9 mouse cellular contexts compared by ENCODE assay signal in genomic region chr17:75464983-75465634, GRCm38 (mm10). TPM values are rescaled to one million over a fixed set of nuclear protein-coding genes. Genes with fewer than 3 reads are reported as not detected.
DNase-seq lines count a peak whose midpoint lies in the region; ATAC-seq and TF ChIP-seq lines count a peak whose summit lies in the region.
"Had no signal": no experiment of that assay in that cellular context is flagged by ENCODE, and none has a peak within 500 bp of the region (broad histone marks: within the 10 kb centered on the region; RNA-seq: fewer than 3 reads in every experiment).

No protein-coding gene starts in this region.

- H3K27ac ChIP-seq in thymus, adult 2 months (ENCODE audit: control insufficient read depth, insufficient read depth, low read length), result no peak overlapping the region
- no peak overlapping the region for H3K27ac ChIP-seq in forebrain, embryonic 10.5 days
- peak overlapping the region; percentile 82 for H3K27ac ChIP-seq in heart, embryonic 13.5 days (replicated peaks)
- H3K27ac ChIP-seq in liver, embryonic 11.5 days (ENCODE audit: low read depth, low read length), result no peak overlapping the region
- peak overlapping the region; percentile 55 for H3K27ac ChIP-seq in stomach, embryonic 15.5 days

- no peaks in the 10 kb centered on the region for H3K9me3 ChIP-seq in forebrain, embryonic 10.5 days
- H3K9me3 ChIP-seq in heart, embryonic 13.5 days, result no peaks in the 10 kb centered on the region
- no peaks in the 10 kb centered on the region for H3K9me3 ChIP-seq in liver, embryonic 11.5 days (ENCODE audit: control insufficient read depth, low read length)
- no peaks in the 10 kb centered on the region for H3K9me3 ChIP-seq in stomach, embryonic 15.5 days

- H3K4me1 ChIP-seq in thymus, adult 2 months (replicated peaks; ENCODE audit: control insufficient read depth, insufficient read depth, low read length), result no peaks in the 10 kb centered on the region
- peaks cover 12% of the 10 kb centered on the region for H3K4me1 ChIP-seq in forebrain, embryonic 10.5 days
- H3K4me1 ChIP-seq in heart, embryonic 13.5 days, result peaks cover 27% of the 10 kb centered on the region
- H3K4me1 ChIP-seq in liver, embryonic 11.5 days (replicated peaks; ENCODE audit: control insufficient read depth, insufficient read depth, low read length), result peaks cover 13% of the 10 kb centered on the region
- 0 out of 2 replicates have a peak, but pooled peaks cover 13% of the 10 kb centered on the region for H3K4me1 ChIP-seq in stomach, embryonic 15.5 days

- H3K9ac ChIP-seq in heart, embryonic 13.5 days, result peak overlapping the region; percentile 65
- no peak overlapping the region for H3K9ac ChIP-seq in liver, embryonic 11.5 days (ENCODE audit: low read depth, low read length)
- no peak overlapping the region for H3K9ac ChIP-seq in stomach, embryonic 15.5 days

- no peak for TF ChIP-seq POLR2A in thymus, adult 2 months (IDR thresholded peaks at IDR 0.05; ENCODE audit: control insufficient read depth, extremely low read depth, insufficient read depth, low read length, poor library complexity)

- no peak for TF ChIP-seq CTCF in thymus, adult 2 months (IDR thresholded peaks at IDR 0.05; ENCODE audit: borderline replicate concordance, control insufficient read depth, extremely low read depth, insufficient read depth, low read length, poor library complexity)

- no peaks in the 10 kb centered on the region for H3K36me3 ChIP-seq in thymus, adult 2 months (ENCODE audit: control insufficient read depth, insufficient read depth, low read length)
- no peaks in the 10 kb centered on the region for H3K36me3 ChIP-seq in forebrain, embryonic 10.5 days (replicated peaks)
- no peaks in the 10 kb centered on the region for H3K36me3 ChIP-seq in heart, embryonic 13.5 days
- H3K36me3 ChIP-seq in liver, embryonic 11.5 days (ENCODE audit: control insufficient read depth, insufficient read depth, low read length), result no peaks in the 10 kb centered on the region
- H3K36me3 ChIP-seq in stomach, embryonic 15.5 days, result no peaks in the 10 kb centered on the region
- H3K36me3 ChIP-seq: G1E had no signal

- ATAC-seq in heart, embryonic 13.5 days (ENCODE audit: extremely low read depth, insufficient number of reproducible peaks, low FRiP score, low TSS enrichment), result peak; percentile 64
- ATAC-seq in liver, embryonic 11.5 days (replicated peaks; ENCODE audit: low FRiP score), result peak; percentile 73
- peak; percentile 63 for ATAC-seq in monocyte, adult 5-6 weeks (replicated peaks; ENCODE audit: insufficient number of reproducible peaks, low FRiP score, low TSS enrichment, poor library complexity, severe bottlenecking)
- ATAC-seq in stomach, embryonic 15.5 days (ENCODE audit: insufficient read depth, low FRiP score, low read depth), result peak; percentile 76

- H3K4me2 ChIP-seq in heart, embryonic 13.5 days, result peak overlapping the region; percentile 72
- H3K4me2 ChIP-seq in liver, embryonic 11.5 days, result peak overlapping the region; percentile 64
- H3K4me2 ChIP-seq in stomach, embryonic 15.5 days, result peak overlapping the region; percentile 55

- H3K4me3 ChIP-seq in thymus, adult 2 months (ENCODE audit: control insufficient read depth, insufficient read depth, low read length), result no peak overlapping the region
- peak overlapping the region; percentile 29 for H3K4me3 ChIP-seq in forebrain, embryonic 10.5 days
- peak overlapping the region; percentile 41 for H3K4me3 ChIP-seq in heart, embryonic 13.5 days
- H3K4me3 ChIP-seq in liver, embryonic 11.5 days (ENCODE audit: low read depth, low read length), result peak overlapping the region; percentile 36
- H3K4me3 ChIP-seq in stomach, embryonic 15.5 days (replicated peaks), result peak overlapping the region; percentile 23

- WGBS in thymus, adult 2 months, result 2% methylated on average over 15 of the region's 15 CpGs
- WGBS in forebrain, embryonic 10.5 days, result 16% methylated on average over 15 of the region's 15 CpGs
- WGBS in heart, embryonic 13.5 days, result 2% methylated on average over 15 of the region's 15 CpGs
- 3% methylated on average over 15 of the region's 15 CpGs for WGBS in liver, embryonic 11.5 days
- WGBS in stomach, embryonic 15.5 days, result 2% methylated on average over 15 of the region's 15 CpGs

- peak; percentile 2 for DNase-seq in thymus, postnatal 25 days
- DNase-seq in thymus, adult 2 months, result no peak
- peak; percentile 25 for DNase-seq in forebrain, embryonic 10.5 days (ENCODE audit: extremely low spot score, low spot score)
- DNase-seq in kidney, postnatal 10 days, result peak; percentile 82
- DNase-seq in liver, embryonic 11.5 days (ENCODE audit: low spot score), result peak; percentile 48

- no peaks in the 10 kb centered on the region for H3K27me3 ChIP-seq in thymus, adult 2 months (ENCODE audit: control insufficient read depth, insufficient read depth, low read length)
- peaks cover 9% of the 10 kb centered on the region; the same call in 1 of the 2 replicates for H3K27me3 ChIP-seq in forebrain, embryonic 10.5 days (ENCODE audit: poor library complexity, severe bottlenecking)
- H3K27me3 ChIP-seq in heart, embryonic 13.5 days (replicated peaks), result no peaks in the 10 kb centered on the region
- no peaks in the 10 kb centered on the region for H3K27me3 ChIP-seq in liver, embryonic 11.5 days (replicated peaks; ENCODE audit: control insufficient read depth, insufficient read depth, low read length)
- H3K27me3 ChIP-seq in stomach, embryonic 15.5 days (replicated peaks), result no peaks in the 10 kb centered on the region

RNA-seq across cellular contexts. Expression of gene Rasgrp3, which starts 29.4 kb away (rescaled TPM):
- 1.2 and 1.9 TPM in 2 replicates for polyA plus RNA-seq in thymus, adult 2 months (2012; rRNA removed)
- polyA plus RNA-seq in forebrain, embryonic 10.5 days (2016; fragmentation: Nextera tagmentation; extraction: Ambion mirVana), result 5.5 and 6.6 TPM in 2 replicates
- 15.6 and 15.7 TPM in 2 replicates for polyA plus RNA-seq in heart, embryonic 13.5 days (2015; fragmentation: Nextera tagmentation; extraction: Ambion mirVana)
- polyA plus RNA-seq in liver, embryonic 11.5 days (2014; fragmentation: Nextera tagmentation; extraction: Ambion mirVana), result 9.8 and 14.9 TPM in 2 replicates
- 12.0 to 20.3 TPM (median 14.6 TPM) in 3 replicates for total RNA-seq in monocyte, adult 5-6 weeks (2017)
- polyA plus RNA-seq in stomach, embryonic 15.5 days (2015; fragmentation: Nextera tagmentation; extraction: Ambion mirVana), result 15.2 and 17.7 TPM in 2 replicates
- polyA plus RNA-seq: G1E had no signal

Comparison
In these comparisons a context has a peak if more than half of its experiments do, and no peak if none do; other contexts are left out.
1. H3K27ac ChIP-seq: peak in heart, embryonic 13.5 days (single experiment) and stomach, embryonic 15.5 days (single experiment); none in thymus, adult 2 months (single experiment), forebrain, embryonic 10.5 days (single experiment) and liver, embryonic 11.5 days (single experiment).
2. Peak in every context shown above with its lines, with median percentiles within 50 percentile points of each other: ATAC-seq and H3K4me2 ChIP-seq.